Mouse (Mus musculus): ENCODE measurements around the gene Ccdc184. TPM values are rescaled to one million over a fixed set of nuclear protein-coding genes. Genes with fewer than 3 reads are reported as not detected.

Gene Ccdc184
- polyA plus RNA-seq, 1 experiment from 2014 or later: 12.2 TPM

DNA sequence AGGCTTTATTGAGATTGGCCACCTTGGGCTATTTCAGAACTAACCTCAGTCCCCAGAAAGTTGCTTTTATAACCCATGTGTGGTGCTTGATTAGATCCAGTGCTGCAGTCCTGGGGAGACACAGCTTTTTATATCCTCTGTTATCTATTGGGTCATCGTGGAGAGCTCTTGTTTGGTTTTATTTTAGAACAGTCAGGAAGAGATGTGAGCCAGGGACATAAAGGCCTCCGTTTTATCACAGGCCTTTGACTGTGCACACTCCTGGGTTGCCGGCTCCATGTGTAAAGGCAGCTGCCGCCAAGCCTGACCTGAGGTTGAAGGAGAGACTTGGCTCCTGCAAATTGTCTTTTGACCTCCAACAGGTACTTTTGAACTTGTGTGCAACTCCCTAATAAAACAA lies 4.4 kb upstream of the Ccdc184 start:
- H3K36me3 ChIP-seq (ENCODE audit: control insufficient read depth, insufficient read depth, low read length): no peaks in the 10 kb centered on the region
- no peak overlapping the region for H3K9ac ChIP-seq (ENCODE audit: low read length)
- H3K27ac ChIP-seq (ENCODE audit: low read depth, low read length): no peak overlapping the region
- WGBS: 74% methylated on average over 4 of the region's 4 CpGs
- H3K4me3 ChIP-seq (ENCODE audit: low read depth, low read length): no peak overlapping the region
- H3K4me2 ChIP-seq (ENCODE audit: low read depth): no peak overlapping the region
- no peaks in the 10 kb centered on the region for H3K9me3 ChIP-seq (ENCODE audit: control insufficient read depth, low read length)
- peaks cover 6% of the 10 kb centered on the region; the same call in 1 of the 2 replicates for H3K27me3 ChIP-seq (ENCODE audit: control insufficient read depth, insufficient read depth, low read length)
- ATAC-seq (ENCODE audit: insufficient read depth, low FRiP score, low TSS enrichment): no peak
- DNase-seq (ENCODE audit: low spot score): no peak
- peaks cover 5% of the 10 kb centered on the region for H3K4me1 ChIP-seq (ENCODE audit: control insufficient read depth, insufficient read depth, low read length)

GRCm38 (mm10) chr15:98165525-98165924 lies 1.4 kb upstream of the Ccdc184 start, which contains the start of gene Asb8:
TSS of gene Asb8 (minus strand) at chr15:98165625.
- Histone ChIP-seq H3K27ac (ENCODE audit: low read depth, low read length) (no peak within 1 kb of the TSS), H3K36me3 (ENCODE audit: control insufficient read depth, insufficient read depth, low read length) (no peaks in the 10 kb centered on the region), H3K9me3 (ENCODE audit: control insufficient read depth, low read length) (no peaks in the 10 kb centered on the region), H3K27me3 (ENCODE audit: control insufficient read depth, insufficient read depth, low read length) (peaks cover 33% of the 10 kb centered on the region), H3K9ac (ENCODE audit: low read length) (no peak within 1 kb of the TSS), H3K4me1 (ENCODE audit: control insufficient read depth, insufficient read depth, low read length) (peaks cover 15% of the 10 kb centered on the region), H3K4me3 (ENCODE audit: low read depth, low read length) (no peak within 1 kb of the TSS), H3K4me2 (ENCODE audit: low read depth) (no peak within 1 kb of the TSS)
- WGBS: 86% methylated on average over 5 of the region's 5 CpGs
- ATAC-seq (ENCODE audit: insufficient read depth, low FRiP score, low TSS enrichment): no peak
- DNase-seq (ENCODE audit: low spot score): no peak

DNA sequence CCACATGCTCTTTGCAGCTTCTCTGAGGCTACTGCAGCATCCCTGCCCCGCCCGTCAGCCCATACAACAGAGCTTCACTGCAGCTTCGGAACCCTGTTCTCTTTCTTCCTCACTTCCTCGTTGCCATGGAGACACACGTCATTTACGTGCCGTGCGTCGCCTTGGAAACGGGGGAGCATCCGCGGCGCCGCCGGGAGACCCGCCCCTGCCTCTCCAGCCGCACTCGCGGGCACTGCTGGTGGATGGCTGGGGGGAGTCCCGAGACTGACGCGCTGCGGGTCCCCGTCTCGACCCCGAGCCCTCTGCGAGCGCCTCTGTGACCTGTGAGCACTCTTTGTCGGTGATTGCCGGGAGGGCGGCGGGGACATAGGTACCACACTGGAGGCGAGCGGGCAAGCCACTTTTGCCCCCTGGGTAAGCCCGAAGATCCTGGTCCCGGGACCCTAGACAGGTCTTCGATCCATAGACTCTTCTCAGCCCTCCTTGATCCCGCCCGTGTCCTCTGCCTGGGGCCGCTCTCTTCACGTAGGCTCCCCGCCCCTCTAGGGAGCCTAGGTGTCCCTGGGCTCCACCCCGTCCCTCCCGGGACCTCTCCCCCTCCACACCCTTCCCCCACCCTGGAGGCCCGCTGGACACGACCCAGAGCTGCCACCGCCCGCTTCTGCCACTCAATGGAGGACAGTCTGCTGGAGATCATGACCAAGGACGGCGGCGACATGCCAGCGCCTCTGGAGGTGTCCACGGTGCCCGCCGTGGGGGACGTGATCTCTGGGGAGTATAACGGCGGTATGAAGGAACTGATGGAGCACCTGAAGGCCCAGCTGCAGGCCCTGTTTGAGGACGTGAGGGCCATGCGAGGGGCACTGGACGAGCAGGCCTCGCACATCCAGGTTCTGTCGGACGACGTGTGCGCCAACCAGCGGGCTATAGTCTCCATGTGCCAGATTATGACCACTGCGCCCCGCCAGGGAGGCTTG lies 975 bp downstream of the Ccdc184 start:
- H3K9me3 ChIP-seq (ENCODE audit: control insufficient read depth, low read length): no peaks in the 10 kb centered on the region
- WGBS: 2% methylated on average over 69 of the region's 69 CpGs
- H3K36me3 ChIP-seq (ENCODE audit: control insufficient read depth, insufficient read depth, low read length): no peaks in the 10 kb centered on the region
- peak; percentile 95 for DNase-seq (ENCODE audit: low spot score)
- peaks cover 41% of the 10 kb centered on the region for H3K27me3 ChIP-seq (ENCODE audit: control insufficient read depth, insufficient read depth, low read length)
- peaks cover 15% of the 10 kb centered on the region for H3K4me1 ChIP-seq (ENCODE audit: control insufficient read depth, insufficient read depth, low read length)
- H3K9ac ChIP-seq (ENCODE audit: low read length): peak overlapping the region; percentile 50
- peak overlapping the region; percentile 45 for H3K4me3 ChIP-seq (ENCODE audit: low read depth, low read length)
- peak overlapping the region; percentile 72 for H3K4me2 ChIP-seq (ENCODE audit: low read depth)
- ATAC-seq (ENCODE audit: insufficient read depth, low FRiP score, low TSS enrichment): peak; percentile 94
- peak overlapping the region; percentile 87 for H3K27ac ChIP-seq (ENCODE audit: low read depth, low read length)

- Histone ChIP-seq H3K4me2 (ENCODE audit: low read depth) (peak overlapping the region; percentile 72), H3K27ac (ENCODE audit: low read depth, low read length) (no peak overlapping the region), H3K9ac (ENCODE audit: low read length) (no peak overlapping the region), H3K4me3 (ENCODE audit: low read depth, low read length) (peak overlapping the region; percentile 45), H3K36me3 (ENCODE audit: control insufficient read depth, insufficient read depth, low read length) (no peaks in the 10 kb centered on the region), H3K27me3 (ENCODE audit: control insufficient read depth, insufficient read depth, low read length) (peaks cover 41% of the 10 kb centered on the region), H3K9me3 (ENCODE audit: control insufficient read depth, low read length) (no peaks in the 10 kb centered on the region), H3K4me1 (ENCODE audit: control insufficient read depth, insufficient read depth, low read length) (peaks cover 15% of the 10 kb centered on the region)
- no peak for ATAC-seq (ENCODE audit: insufficient read depth, low FRiP score, low TSS enrichment)
- DNase-seq (ENCODE audit: low spot score): no peak
- WGBS: 3% methylated on average over 19 of the region's 19 CpGs
Measured at GRCm38 (mm10) chr15:98168622-98169004, 1.7 kb downstream of the Ccdc184 start.

GRCm38 (mm10) chr15:98170365-98170764 lies 3.4 kb downstream of the Ccdc184 start:
- Histone ChIP-seq H3K36me3 (ENCODE audit: control insufficient read depth, insufficient read depth, low read length) (no peaks in the 10 kb centered on the region), H3K9me3 (ENCODE audit: control insufficient read depth, low read length) (no peaks in the 10 kb centered on the region), H3K4me2 (ENCODE audit: low read depth) (peak overlapping the region; percentile 22), H3K4me1 (ENCODE audit: control insufficient read depth, insufficient read depth, low read length) (peaks cover 15% of the 10 kb centered on the region), H3K4me3 (ENCODE audit: low read depth, low read length) (no peak overlapping the region), H3K27me3 (ENCODE audit: control insufficient read depth, insufficient read depth, low read length) (peaks cover 41% of the 10 kb centered on the region), H3K27ac (ENCODE audit: low read depth, low read length) (no peak overlapping the region), H3K9ac (ENCODE audit: low read length) (no peak overlapping the region)
- peak; percentile 30 for DNase-seq (ENCODE audit: low spot score)
- ATAC-seq (ENCODE audit: insufficient read depth, low FRiP score, low TSS enrichment): no peak
- WGBS: 38% methylated on average over 7 of the region's 7 CpGs

DNA sequence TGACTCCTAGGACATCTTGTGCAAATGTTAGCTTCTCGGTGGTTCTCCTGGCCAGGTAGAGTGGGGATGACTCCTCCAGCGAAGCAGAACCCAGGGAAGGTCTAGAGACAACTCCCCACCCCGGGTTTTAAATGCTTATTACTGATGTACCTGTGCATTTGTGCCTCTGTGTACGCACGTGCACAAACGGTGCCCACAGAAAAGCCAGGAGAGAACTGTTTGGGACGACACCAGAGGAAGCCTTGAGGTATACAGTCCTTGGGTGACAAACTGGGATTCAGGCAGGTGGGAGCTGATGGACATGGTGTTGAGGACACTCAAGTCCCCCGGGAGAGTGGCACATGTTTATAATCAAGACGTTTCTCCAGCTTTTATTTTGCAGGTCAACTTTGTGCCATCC lies 4.0 kb downstream of the Ccdc184 start:
- H3K27ac ChIP-seq (ENCODE audit: low read depth, low read length): no peak overlapping the region
- no peaks in the 10 kb centered on the region for H3K9me3 ChIP-seq (ENCODE audit: control insufficient read depth, low read length)
- no peak overlapping the region for H3K4me2 ChIP-seq (ENCODE audit: low read depth)
- H3K4me3 ChIP-seq (ENCODE audit: low read depth, low read length): no peak overlapping the region
- no peak overlapping the region for H3K9ac ChIP-seq (ENCODE audit: low read length)
- H3K36me3 ChIP-seq (ENCODE audit: control insufficient read depth, insufficient read depth, low read length): no peaks in the 10 kb centered on the region
- H3K4me1 ChIP-seq (ENCODE audit: control insufficient read depth, insufficient read depth, low read length): peaks cover 15% of the 10 kb centered on the region
- DNase-seq (ENCODE audit: low spot score) (no peak), ATAC-seq (ENCODE audit: insufficient read depth, low FRiP score, low TSS enrichment) (no peak)
- peaks cover 41% of the 10 kb centered on the region for H3K27me3 ChIP-seq (ENCODE audit: control insufficient read depth, insufficient read depth, low read length)
- 73% methylated on average over 9 of the region's 9 CpGs for WGBS

GRCm38 (mm10) chr15:98172113-98172512 lies 5.2 kb downstream of the Ccdc184 start:
- WGBS: 71% methylated on average over 5 of the region's 5 CpGs
- H3K4me3 ChIP-seq (ENCODE audit: low read depth, low read length): no peak overlapping the region
- H3K27ac ChIP-seq (ENCODE audit: low read depth, low read length): no peak overlapping the region
- H3K4me1 ChIP-seq (ENCODE audit: control insufficient read depth, insufficient read depth, low read length): peaks cover 10% of the 10 kb centered on the region; the same call in 1 of the 2 replicates
- H3K27me3 ChIP-seq (ENCODE audit: control insufficient read depth, insufficient read depth, low read length): peaks cover 36% of the 10 kb centered on the region
- H3K36me3 ChIP-seq (ENCODE audit: control insufficient read depth, insufficient read depth, low read length): no peaks in the 10 kb centered on the region
- H3K4me2 ChIP-seq (ENCODE audit: low read depth): no peak overlapping the region
- no peak for ATAC-seq (ENCODE audit: insufficient read depth, low FRiP score, low TSS enrichment)
- no peak overlapping the region for H3K9ac ChIP-seq (ENCODE audit: low read length)
- no peak for DNase-seq (ENCODE audit: low spot score)
- no peaks in the 10 kb centered on the region for H3K9me3 ChIP-seq (ENCODE audit: control insufficient read depth, low read length)

DNA sequence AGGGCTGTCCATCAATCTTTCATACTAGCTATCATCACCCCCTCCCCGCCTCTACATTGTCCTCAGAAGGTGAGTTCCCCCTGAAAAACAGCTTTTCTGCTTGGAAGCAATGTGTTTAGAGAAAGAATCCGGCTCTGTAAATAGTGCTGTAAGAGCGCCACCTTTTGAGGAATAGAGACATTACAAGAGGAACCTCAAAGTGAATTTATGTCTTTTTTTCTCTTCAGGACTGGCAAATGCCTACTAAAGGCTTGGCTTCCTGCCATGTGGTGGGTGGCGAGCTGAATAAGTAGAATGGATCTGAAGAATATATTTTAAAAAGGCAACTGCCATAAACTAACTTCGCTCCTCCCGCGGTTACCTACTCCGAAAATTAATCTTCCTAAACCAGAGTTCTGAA lies 6.9 kb downstream of the Ccdc184 start:
- ATAC-seq (ENCODE audit: insufficient read depth, low FRiP score, low TSS enrichment): no peak
- H3K36me3 ChIP-seq (ENCODE audit: control insufficient read depth, insufficient read depth, low read length): no peaks in the 10 kb centered on the region
- peaks cover 5% of the 10 kb centered on the region; the same call in 1 of the 2 replicates for H3K4me1 ChIP-seq (ENCODE audit: control insufficient read depth, insufficient read depth, low read length)
- no peak overlapping the region for H3K27ac ChIP-seq (ENCODE audit: low read depth, low read length)
- H3K4me2 ChIP-seq (ENCODE audit: low read depth): no peak overlapping the region
- WGBS: 44% methylated on average over 8 of the region's 8 CpGs
- H3K27me3 ChIP-seq (ENCODE audit: control insufficient read depth, insufficient read depth, low read length): peaks cover 24% of the 10 kb centered on the region
- H3K4me3 ChIP-seq (ENCODE audit: low read depth, low read length): no peak overlapping the region
- peak; percentile 19 for DNase-seq (ENCODE audit: low spot score)
- H3K9ac ChIP-seq (ENCODE audit: low read length): no peak overlapping the region
- no peaks in the 10 kb centered on the region for H3K9me3 ChIP-seq (ENCODE audit: control insufficient read depth, low read length)

GRCm38 (mm10) chr15:98177320-98177719 lies 10.4 kb downstream of the Ccdc184 start:
- H3K9me3 ChIP-seq (ENCODE audit: control insufficient read depth, low read length): no peaks in the 10 kb centered on the region
- no peak for ATAC-seq (ENCODE audit: insufficient read depth, low FRiP score, low TSS enrichment)
- no peak overlapping the region for H3K4me3 ChIP-seq (ENCODE audit: low read depth, low read length)
- H3K27ac ChIP-seq (ENCODE audit: low read depth, low read length): no peak overlapping the region
- DNase-seq (ENCODE audit: low spot score): no peak
- 70% methylated on average over 3 of the region's 3 CpGs for WGBS
- H3K36me3 ChIP-seq (ENCODE audit: control insufficient read depth, insufficient read depth, low read length): no peaks in the 10 kb centered on the region
- no peak overlapping the region for H3K4me2 ChIP-seq (ENCODE audit: low read depth)
- 0 out of 2 replicates have a peak, but pooled peaks cover 5% of the 10 kb centered on the region for H3K4me1 ChIP-seq (ENCODE audit: control insufficient read depth, insufficient read depth, low read length)
- no peak overlapping the region for H3K9ac ChIP-seq (ENCODE audit: low read length)
- no peaks in the 10 kb centered on the region for H3K27me3 ChIP-seq (ENCODE audit: control insufficient read depth, insufficient read depth, low read length)
